In the genomic region with DNA sequence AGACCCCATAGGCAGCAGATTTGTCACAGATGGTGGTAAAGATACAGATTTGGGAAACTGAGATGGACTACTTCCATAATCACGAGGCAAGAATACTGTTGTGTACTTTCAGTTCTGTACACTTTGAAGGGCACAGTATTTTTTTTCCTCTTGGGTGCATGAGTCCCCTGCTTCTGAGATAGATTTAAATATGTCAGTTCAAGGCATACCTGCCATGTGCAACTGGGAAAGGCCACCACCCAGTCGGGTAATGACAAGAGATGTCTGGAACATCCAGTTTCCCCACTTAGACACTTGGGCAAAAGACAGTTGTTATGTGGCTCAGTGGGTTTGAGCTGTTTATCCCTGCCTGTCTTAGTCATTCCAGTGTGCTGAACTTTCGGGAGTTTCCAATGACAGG, we compare ENCODE assay signal across 8 mouse cellular contexts. TPM values are rescaled to one million over a fixed set of nuclear protein-coding genes. Genes with fewer than 3 reads are reported as not detected.
DNase-seq lines count a peak whose midpoint lies in the region; ATAC-seq and TF ChIP-seq lines count a peak whose summit lies in the region.

No protein-coding gene starts in this region.

- no peak for TF ChIP-seq POLR2A in MEL (IDR thresholded peaks at IDR 0.05; ENCODE audit: control insufficient read depth in 1 of 2, insufficient read depth in 1 of 2, low read depth in 1 of 2, low read length in 2 of 2, poor library complexity in 1 of 2)

- H3K27me3 ChIP-seq in heart, embryonic 13.5 days (replicated peaks) = no peaks in the 10 kb centered on the region
- no peaks in the 10 kb centered on the region for H3K27me3 ChIP-seq in MEL (ENCODE audit: control insufficient read depth in 1 of 2, insufficient read depth in 2 of 2, low read length in 2 of 2)
- H3K27me3 ChIP-seq in heart, embryonic 15.5 days = no peaks in the 10 kb centered on the region
- H3K27me3 ChIP-seq in liver, postnatal 0 days (ENCODE audit: insufficient read depth, low read length) = no peaks in the 10 kb centered on the region

- ATAC-seq in heart, embryonic 13.5 days (ENCODE audit: extremely low read depth, insufficient number of reproducible peaks, low FRiP score, low TSS enrichment) = no peak
- no peak for ATAC-seq in heart, embryonic 15.5 days (replicated peaks; ENCODE audit: insufficient number of reproducible peaks, insufficient read depth, low FRiP score, low read depth)
- ATAC-seq in liver, postnatal 0 days = no peak
- ATAC-seq in cerebellum, adult (ENCODE audit: insufficient number of reproducible peaks, low FRiP score, low TSS enrichment) = no peak

- H3K9ac ChIP-seq in heart, embryonic 13.5 days = peak overlapping the region; percentile 84
- H3K9ac ChIP-seq in MEL (ENCODE audit: control insufficient read depth, low read depth, low read length, poor library complexity, severe bottlenecking) = peak overlapping the region; percentile 82; the same call in 1 of the 2 replicates
- no peak overlapping the region for H3K9ac ChIP-seq in heart, embryonic 15.5 days
- peak overlapping the region; percentile 85 for H3K9ac ChIP-seq in liver, postnatal 0 days (replicated peaks)

- no peak for TF ChIP-seq EP300 in MEL (IDR thresholded peaks at IDR 0.05; ENCODE audit: low read depth in 1 of 2, low read length in 2 of 2)
- TF ChIP-seq EP300 in liver, postnatal 0 days (IDR thresholded peaks at IDR 0.05; ENCODE audit: low read depth) = no peak

- H3K9me3 ChIP-seq in heart, embryonic 13.5 days = no peaks in the 10 kb centered on the region
- H3K9me3 ChIP-seq in MEL (replicated peaks; ENCODE audit: insufficient read depth, low read length) = no peaks in the 10 kb centered on the region
- no peaks in the 10 kb centered on the region for H3K9me3 ChIP-seq in heart, embryonic 15.5 days (replicated peaks)
- no peaks in the 10 kb centered on the region for H3K9me3 ChIP-seq in liver, postnatal 0 days (ENCODE audit: low read length)

- DNase-seq in heart, postnatal 4 days = no peak
- DNase-seq in MEL (ENCODE audit: low read depth, low spot score) = peak; percentile 41
- DNase-seq in liver, postnatal 0 days = no peak
- no peak for DNase-seq in embryo, embryonic 10 days (ENCODE audit: low spot score)
- DNase-seq in adrenal gland, postnatal 36 days = no peak

- TF ChIP-seq RAD21 in MEL (IDR thresholded peaks at IDR 0.05; ENCODE audit: low read depth, low read length) = no peak

- peak overlapping the region; percentile 72 for H3K4me3 ChIP-seq in heart, embryonic 13.5 days
- H3K4me3 ChIP-seq in MEL (ENCODE audit: control insufficient read depth in 1 of 2, insufficient read depth in 1 of 2, low read depth in 2 of 2, low read length in 2 of 2) = peak overlapping the region; percentile 79 to 88; a peak in 3 of 4 replicates
- peak overlapping the region; percentile 72 for H3K4me3 ChIP-seq in heart, embryonic 15.5 days
- H3K4me3 ChIP-seq in liver, postnatal 0 days (ENCODE audit: low read depth, low read length) = peak overlapping the region; percentile 74

- H3K27ac ChIP-seq in heart, embryonic 13.5 days (replicated peaks) = no peak overlapping the region
- H3K27ac ChIP-seq in MEL (ENCODE audit: control insufficient read depth, low read depth, low read length) = no peak overlapping the region
- H3K27ac ChIP-seq in heart, embryonic 15.5 days = no peak overlapping the region
- peak overlapping the region; percentile 81 for H3K27ac ChIP-seq in liver, postnatal 0 days (ENCODE audit: low read depth)

- peaks cover 3% of the 10 kb centered on the region; the same call in 1 of the 2 replicates for H3K79me2 ChIP-seq in MEL (ENCODE audit: control insufficient read depth, insufficient read depth, low read length, poor library complexity)

- TF ChIP-seq CTCF in MEL (IDR thresholded peaks at IDR 0.05 in 2 of 3, conservative IDR thresholded peaks at IDR 0.05 in 1 of 3; ENCODE audit: control insufficient read depth in 1 of 3, insufficient read depth in 1 of 3, low read depth in 2 of 3, low read length in 3 of 3, poor library complexity in 1 of 3, severe bottlenecking in 1 of 3) = no peak
- no peak for TF ChIP-seq CTCF in liver, postnatal 0 days (IDR thresholded peaks at IDR 0.05; ENCODE audit: low read depth)

- WGBS in heart, embryonic 13.5 days = 60% methylated on average over 3 of the region's 3 CpGs
- 62% methylated on average over 3 of the region's 3 CpGs for WGBS in heart, embryonic 15.5 days
- WGBS in liver, postnatal 0 days (ENCODE audit: insufficient replicate concordance) = 59% methylated on average over 3 of the region's 3 CpGs

- H3K36me3 ChIP-seq in heart, embryonic 13.5 days = no peaks in the 10 kb centered on the region
- peaks cover 0 to 8% of the 10 kb centered on the region in 2 experiments; a peak in 2 of 4 replicates for H3K36me3 ChIP-seq in MEL (ENCODE audit: control insufficient read depth in 1 of 2, insufficient read depth in 2 of 2, low read length in 2 of 2)
- no peaks in the 10 kb centered on the region for H3K36me3 ChIP-seq in heart, embryonic 15.5 days
- H3K36me3 ChIP-seq in liver, postnatal 0 days (replicated peaks; ENCODE audit: insufficient read depth, low read length) = no peaks in the 10 kb centered on the region

- peak overlapping the region; percentile 68 for H3K4me2 ChIP-seq in heart, embryonic 13.5 days
- H3K4me2 ChIP-seq in heart, embryonic 15.5 days = peak overlapping the region; percentile 62
- H3K4me2 ChIP-seq in liver, postnatal 0 days (ENCODE audit: low read depth, low read length) = peak overlapping the region; percentile 84

- H3K4me1 ChIP-seq in heart, embryonic 13.5 days = no peaks in the 10 kb centered on the region
- peaks cover 5 to 8% of the 10 kb centered on the region in 2 experiments; a peak in 3 of 4 replicates for H3K4me1 ChIP-seq in MEL (ENCODE audit: control insufficient read depth in 1 of 2, insufficient read depth in 2 of 2, low read length in 2 of 2)
- H3K4me1 ChIP-seq in heart, embryonic 15.5 days (replicated peaks) = no peaks in the 10 kb centered on the region
- H3K4me1 ChIP-seq in liver, postnatal 0 days (ENCODE audit: insufficient read depth) = no peaks in the 10 kb centered on the region

TF ChIP-seq in MEL, 35 proteins besides CTCF, POLR2A, EP300 and RAD21:
- TF ChIP-seq USF2 (IDR thresholded peaks at IDR 0.05; ENCODE audit: borderline replicate concordance in 1 of 2, insufficient read depth in 1 of 2, low read depth in 1 of 2, low read length in 2 of 2) = no peak
- 0 out of 2 replicates have a peak, but pooled peaks have one; percentile 3 for TF ChIP-seq SIN3A (IDR thresholded peaks at IDR 0.05; ENCODE audit: low read length)

RNA-seq across cellular contexts. Expression of a gene that starts 0.9 kb away (rescaled TPM):
- 8.2 and 9.8 TPM in 2 replicates for polyA plus RNA-seq in heart, embryonic 13.5 days (2015; fragmentation: Nextera tagmentation; extraction: Ambion mirVana)
- 10 to 100 TPM; 25.2 to 26.8 TPM for total RNA-seq in heart, postnatal 4 days (2021)
- total RNA-seq in MEL (2012; rRNA removed) = 19.4 and 19.6 TPM in 2 replicates
- 10 to 100 TPM in 1 of 2 experiments, not detected in 1; 14.8 TPM for polyA plus RNA-seq in MEL (2012; ENCODE audit: insufficient read depth in 1 of 2, insufficient read length in 2 of 2, low read depth in 1 of 2, low replicate concordance in 2 of 2, missing spikeins in 1 of 2)
- polyA plus RNA-seq in heart, embryonic 15.5 days (2015; fragmentation: Nextera tagmentation; extraction: Ambion mirVana) = 10.8 and 10.9 TPM in 2 replicates
- polyA plus RNA-seq in liver, postnatal 0 days (2015; fragmentation: Nextera tagmentation; extraction: Ambion mirVana) = 4.6 and 5.3 TPM in 2 replicates
- 10 to 100 TPM; 30.6 to 34.8 TPM for total RNA-seq in adrenal gland, postnatal 36 days (2021)
